Mouse (Mus musculus) megakaryocyte, embryonic 14.5 days (primary cell): ENCODE results near the gene Rgn. TPM values are rescaled to one million over a fixed set of nuclear protein-coding genes. Genes with fewer than 3 reads are reported as not detected.

ENCODE experiments used
- H3K27me3 ChIP-seq: replicated peaks from 2 replicates; pipeline ENCODE3; 2012; ENCODE audit warnings: inconsistent platforms
- H3K36me3 ChIP-seq: replicated peaks from 2 replicates; pipeline ENCODE3; 2012; ENCODE audit warnings: low read length, inconsistent platforms, mixed read lengths
- H3K4me1 ChIP-seq: 2 replicates; pipeline ENCODE4 v1.6.1; 2012; ENCODE audit warnings: inconsistent platforms
- H3K4me3 ChIP-seq: replicated peaks from 2 replicates; pipeline ENCODE3; 2012; ENCODE audit warnings: moderate library complexity, mild to moderate bottlenecking, inconsistent platforms
- H3K9me3 ChIP-seq: 2 replicates; pipeline ENCODE4 v1.6.1; 2012; ENCODE audit warnings: inconsistent platforms
- FLI1 ChIP-seq: IDR thresholded peaks from 2 replicates; pipeline ENCODE4 v1.6.1; 2012; ENCODE audit warnings: low read length, inconsistent platforms, mixed read lengths
- GATA1 ChIP-seq: IDR thresholded peaks from 3 replicates; pipeline ENCODE4 v1.6.1; 2012; ENCODE audit warnings: mixed read lengths, low read length, inconsistent platforms, borderline replicate concordance
- polyA plus RNA-seq: library from polyadenylated mRNA; stranded (reverse); fragments of >175 nt; gene quantifications from 2 replicates; pipeline ENCODE4 v1.2.3, GENCODE M21; 2012; ENCODE audit warnings: low replicate concordance; ENCODE audit not compliant: insufficient read depth

The Rgn gene
- polyA plus RNA-seq, 1 experiment, result not detected

DNA sequence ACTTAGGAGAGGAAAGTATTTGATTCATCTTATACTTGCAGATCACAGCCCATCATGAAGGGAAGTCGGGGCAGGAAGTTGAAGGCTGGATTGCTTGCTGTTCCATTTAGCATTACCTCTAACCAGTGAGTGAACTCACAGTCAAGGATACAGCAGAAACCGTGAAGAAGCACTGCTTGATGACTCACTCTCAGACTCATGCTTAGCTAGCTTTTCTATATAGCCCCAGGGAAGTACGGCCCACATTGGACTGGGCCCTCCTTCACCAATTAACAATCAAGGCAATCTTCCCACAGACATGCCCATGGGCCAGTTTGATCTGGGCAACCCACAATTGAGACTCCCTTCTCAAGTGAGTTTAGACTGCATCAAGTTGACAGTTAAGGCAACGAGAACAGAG is 14.4 kb downstream of the Rgn start:
- Histone ChIP-seq H3K9me3 (no peaks in the 10 kb centered on the region), H3K4me1 (peaks cover 8% of the 10 kb centered on the region; the same call in 1 of the 2 replicates), H3K27me3 (no peaks in the 10 kb centered on the region), H3K36me3 (no peaks in the 10 kb centered on the region), H3K4me3 (no peak overlapping the region)
- TF ChIP-seq GATA1 (no peak), FLI1 (no peak)

- H3K27me3 ChIP-seq, result peaks cover 3% of the 10 kb centered on the region
- peaks cover 17% of the 10 kb centered on the region for H3K4me1 ChIP-seq
- no peak for TF ChIP-seq GATA1
- TF ChIP-seq FLI1, result no peak
- H3K36me3 ChIP-seq, result no peaks in the 10 kb centered on the region
- H3K4me3 ChIP-seq, result no peak overlapping the region
- no peaks in the 10 kb centered on the region for H3K9me3 ChIP-seq
Observed at GRCm38 (mm10) chrX:20571024-20571423, 21.4 kb downstream of the Rgn start.

- no peak overlapping the region for H3K4me3 ChIP-seq
- no peaks in the 10 kb centered on the region for H3K9me3 ChIP-seq
- H3K4me1 ChIP-seq, result peaks cover 17% of the 10 kb centered on the region
- no peaks in the 10 kb centered on the region for H3K36me3 ChIP-seq
- no peak for TF ChIP-seq GATA1
- TF ChIP-seq FLI1, result no peak
- H3K27me3 ChIP-seq, result peaks cover 4% of the 10 kb centered on the region
Observed at GRCm38 (mm10) chrX:20572683-20573082, 23.1 kb downstream of the Rgn start.

DNA sequence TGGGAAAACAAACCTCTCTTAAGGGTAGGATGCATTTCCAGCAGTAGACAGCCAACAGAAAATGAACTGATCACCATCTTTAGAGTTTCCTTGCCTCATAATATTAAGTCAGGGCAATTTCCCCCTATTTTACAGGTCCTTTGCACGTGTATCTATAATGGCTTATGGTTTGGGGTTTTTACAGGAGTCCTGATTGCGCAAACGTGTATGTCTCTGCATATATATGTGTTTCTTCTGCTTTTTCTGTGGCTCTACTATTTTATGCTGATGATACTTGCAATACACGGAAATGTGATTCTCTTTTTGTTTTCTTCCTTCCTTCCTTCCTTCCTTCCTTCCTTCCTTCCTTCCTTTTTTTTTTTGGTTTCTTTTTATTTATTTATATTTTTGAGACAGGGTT is 24.3 kb downstream of the Rgn start:
- Histone ChIP-seq H3K27me3 (peaks cover 4% of the 10 kb centered on the region), H3K36me3 (no peaks in the 10 kb centered on the region), H3K4me3 (no peak overlapping the region), H3K4me1 (peaks cover 17% of the 10 kb centered on the region), H3K9me3 (no peaks in the 10 kb centered on the region)
- TF ChIP-seq GATA1 (no peak), FLI1 (no peak)

- Histone ChIP-seq H3K36me3 (no peaks in the 10 kb centered on the region), H3K4me1 (no peaks in the 10 kb centered on the region), H3K9me3 (no peaks in the 10 kb centered on the region), H3K27me3 (no peaks in the 10 kb centered on the region), H3K4me3 (no peak overlapping the region)
- TF ChIP-seq GATA1 (no peak), FLI1 (no peak)
Observed at GRCm38 (mm10) chrX:20587968-20588367, 38.4 kb downstream of the Rgn start.

DNA sequence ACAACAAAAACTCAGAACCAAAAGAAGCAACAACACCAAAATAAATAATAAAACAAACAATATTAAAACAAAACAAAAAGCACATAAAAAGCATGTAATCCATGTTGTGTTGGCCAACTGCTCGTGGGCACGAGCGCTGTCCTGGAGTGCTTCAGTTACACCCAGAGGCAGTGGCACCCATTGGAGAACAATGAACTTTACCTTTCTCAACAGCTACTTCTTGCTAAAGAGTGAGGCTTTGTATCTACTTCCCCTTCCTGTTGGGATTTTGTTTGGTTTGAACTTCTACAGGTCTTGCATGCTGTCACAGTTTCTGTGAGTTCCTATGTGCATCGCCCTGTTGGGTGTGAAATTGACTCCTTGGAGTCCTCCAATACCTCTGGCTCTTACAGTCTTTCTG is 58.9 kb downstream of the Rgn start:
- Histone ChIP-seq H3K27me3 (peaks cover 4% of the 10 kb centered on the region), H3K9me3 (no peaks in the 10 kb centered on the region), H3K36me3 (no peaks in the 10 kb centered on the region), H3K4me3 (no peak overlapping the region), H3K4me1 (no peaks in the 10 kb centered on the region; the same call in 1 of the 2 replicates)
- TF ChIP-seq GATA1, result no peak
- no peak for TF ChIP-seq FLI1

Other genes starting within 250 kb of the Rgn start
- 3.1 TPM in 1 of 2 replicates, not detected in the other for gene Rp2, start 185.3 kb upstream of the Rgn start, polyA plus RNA-seq
- 0.26 TPM in 1 of 2 replicates, not detected in the other for gene Jade3, start 124.1 kb upstream of the Rgn start, polyA plus RNA-seq
- gene Rbm10, start 67.7 kb downstream of the Rgn start, polyA plus RNA-seq, result 27.9 and 40.8 TPM in 2 replicates
- gene Ndufb11, start 67.8 kb downstream of the Rgn start, polyA plus RNA-seq, result 96.9 and 607 TPM in 2 replicates
- 135 and 202 TPM in 2 replicates for gene Uba1, start 108.5 kb downstream of the Rgn start, polyA plus RNA-seq
- gene Cdk16, start 138.2 kb downstream of the Rgn start, polyA plus RNA-seq, result 64.1 and 119 TPM in 2 replicates
- 0.54 and 2.2 TPM in 2 replicates for gene Usp11, start 154.1 kb downstream of the Rgn start, polyA plus RNA-seq
- gene Araf, start 248.0 kb downstream of the Rgn start, polyA plus RNA-seq, result 9.4 and 43.5 TPM in 2 replicates